ENCODE assay signal across 8 mouse cellular contexts in genomic region chr3:123168815-123169214, GRCm38 (mm10).
DNase-seq lines count a peak whose midpoint lies in the region; ATAC-seq lines count a peak whose summit lies in the region.

No protein-coding gene starts in this region.

- no peaks in the 10 kb centered on the region for H3K27me3 ChIP-seq in heart, embryonic 10.5 days (ENCODE audit: insufficient read depth, poor library complexity, severe bottlenecking)

- WGBS in heart, embryonic 10.5 days, result 9% methylated on average over 5 of the region's 5 CpGs

- ATAC-seq in common myeloid progenitor, adult 5-6 weeks (replicated peaks; ENCODE audit: low read depth, poor library complexity, severe bottlenecking), result peak; percentile 83

- no peaks in the 10 kb centered on the region for H3K36me3 ChIP-seq in heart, embryonic 10.5 days

- DNase-seq in heart, adult 11 months, result peak; percentile 91
- no peak for DNase-seq in heart, embryonic 10.5 days (ENCODE audit: low spot score)
- peak; percentile 83 for DNase-seq in adipocyte (ENCODE audit: low spot score)
- DNase-seq in gastrocnemius, postnatal 14 days, result peak; percentile 53
- peak; percentile 51 to 70 for DNase-seq in kidney, postnatal 25 days
- peak; percentile 29 to 35 for DNase-seq in lung, adult 18-20 months
- peak; percentile 29 for DNase-seq in right cerebral cortex, postnatal 14 days

- no peak overlapping the region for H3K4me3 ChIP-seq in heart, embryonic 10.5 days

- H3K9me3 ChIP-seq in heart, embryonic 10.5 days, result no peaks in the 10 kb centered on the region

- H3K4me1 ChIP-seq in heart, embryonic 10.5 days, result peaks cover 41% of the 10 kb centered on the region

- H3K27ac ChIP-seq in heart, embryonic 10.5 days, result no peak overlapping the region

- intact Hi-C loops in gastrocnemius, postnatal 14 days (cut with DNase I; ENCODE audit: low total_unique reads), result loop anchor here (2.0 to 10.0 kb wide), 2 partner anchors 150 to 186 kb away; no protein-coding TSS in a partner anchor
